Mouse (Mus musculus) Patski (cell line): ENCODE results near the gene Gm853. TPM values are rescaled to one million over a fixed set of nuclear protein-coding genes. Genes with fewer than 3 reads are reported as not detected.

Experiments
- ATAC-seq: fragments of 100-300 bp; one replicate; pipeline ENCODE4 v1.8.0; 2021
- CTCF ChIA-PET: fragments of 350-600 bp; sonication (Branson Sonifier 250); formaldehyde crosslinking; loops from one replicate; lab custom pipeline; 2022; ENCODE audit warnings: inconsistent platforms; lab: Charles Lee
- POLR2A ChIA-PET: fragments of 350-600 bp; sonication (Branson Sonifier 250); formaldehyde crosslinking; loops from one replicate; lab custom pipeline; 2022; ENCODE audit warnings: antibody characterized with exemption, inconsistent platforms; lab: Charles Lee
- DNase-seq: peaks from one replicate; pipeline ENCODE4 v3.0.0-alpha.2; 2011; ENCODE audit warnings: low read depth, low spot score
- H3K27me3 ChIP-seq: fragments of 371-371 bp; one replicate; pipeline ENCODE4 v1.5.1; 2021
- CTCF ChIP-seq: fragments of 100-300 bp; IDR thresholded peaks from one replicate; pipeline ENCODE4 v1.5.1; 2021
- in situ Hi-C: fragments of 300-500 bp; cut with MboI; formaldehyde crosslinking; loops from 3 replicates; pipeline ENCODE4 v1.11.1; 2018; ENCODE audit warnings: low pct_unique_long_range_greater_than_20kb, mixed read lengths
- polyA plus RNA-seq: library from polyadenylated mRNA; unstranded; gene quantifications from one replicate; pipeline ENCODE4 v1.2.3, GENCODE M21; 2021

Gm853 gene
- polyA plus RNA-seq, 1 experiment from 2014 or later = 0.03 TPM

GRCm38 (mm10) chr4:130176156-130176720 lies 46.0 kb downstream of the Gm853 start:
- ChIA-PET POLR2A (no interaction called here), CTCF (interaction anchor here (1.7 kb wide), 1 partner anchor 42 kb away, joined by 4 read pairs; no protein-coding TSS in a partner anchor)
- H3K27me3 ChIP-seq = no peaks in the 10 kb centered on the region
- DNase-seq (no peak), ATAC-seq (no peak)
- in situ Hi-C loops = no loop called here
- no peak for TF ChIP-seq CTCF

- ChIA-PET CTCF (interaction anchor here (1.7 kb wide), 1 partner anchor 41 kb away, joined by 4 read pairs; no protein-coding TSS in a partner anchor), POLR2A (no interaction called here)
- ATAC-seq (peak; percentile 20), DNase-seq (no peak)
- H3K27me3 ChIP-seq = no peaks in the 10 kb centered on the region
- in situ Hi-C loops = no loop called here
- no peak for TF ChIP-seq CTCF
Measured at GRCm38 (mm10) chr4:130175072-130175711, 47.0 kb downstream of the Gm853 start, which contains the start of gene Tinagl1. TSS of gene Tinagl1 (minus strand) at chr4:130175122.

DNA sequence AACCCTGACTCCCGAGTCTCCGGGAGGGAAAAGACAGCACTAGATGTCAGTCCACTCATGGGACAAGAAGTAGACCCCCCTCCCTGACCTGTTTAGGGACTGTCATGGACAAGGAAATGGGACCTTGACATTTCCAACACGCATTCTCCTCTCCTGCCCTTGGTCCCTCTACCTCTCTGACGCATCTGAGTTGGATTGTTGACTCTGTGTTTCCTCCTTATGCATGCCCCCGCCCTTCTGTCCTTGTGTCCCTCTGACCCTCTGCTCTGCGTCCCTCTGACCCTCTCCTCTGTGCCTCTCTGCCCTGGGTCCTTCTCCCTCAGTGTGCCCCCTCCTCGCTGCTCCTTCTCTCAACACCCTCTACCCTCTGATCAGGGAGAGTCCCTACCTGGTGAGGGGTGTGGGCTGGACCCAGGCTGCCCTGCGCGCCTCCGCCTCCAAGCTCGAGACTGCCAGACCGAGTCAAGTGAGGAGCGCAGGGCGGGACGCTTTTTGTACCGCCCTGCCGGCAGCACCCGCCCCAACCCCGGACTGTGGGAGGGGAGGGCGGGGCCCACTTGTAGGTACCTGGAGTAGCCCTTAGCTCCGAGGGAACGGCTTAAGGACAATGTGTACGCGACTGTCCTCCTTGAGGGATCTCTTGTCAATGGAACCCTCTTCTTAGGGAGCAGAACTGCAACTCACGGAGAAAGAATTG lies 47.7 kb downstream of the Gm853 start:
- no peak for TF ChIP-seq CTCF
- ChIA-PET CTCF (no interaction called here), POLR2A (interaction anchor here (1.0 kb wide), 1 partner anchor 13 kb away, joined by 3 read pairs; no protein-coding TSS in a partner anchor)
- in situ Hi-C loops = no loop called here
- DNase-seq (no peak), ATAC-seq (peak; percentile 46)
- H3K27me3 ChIP-seq = no peaks in the 10 kb centered on the region

- TF ChIP-seq CTCF = no peak
- DNase-seq (no peak), ATAC-seq (no peak)
- POLR2A ChIA-PET = interaction anchor here (1.0 kb wide), 1 partner anchor 12 kb away, joined by 3 read pairs; no protein-coding TSS in a partner anchor
- H3K27me3 ChIP-seq = no peaks in the 10 kb centered on the region
- CTCF ChIA-PET = no interaction called here
- in situ Hi-C loops = no loop called here
Measured at GRCm38 (mm10) chr4:130173911-130174311, 48.3 kb downstream of the Gm853 start.

DNA sequence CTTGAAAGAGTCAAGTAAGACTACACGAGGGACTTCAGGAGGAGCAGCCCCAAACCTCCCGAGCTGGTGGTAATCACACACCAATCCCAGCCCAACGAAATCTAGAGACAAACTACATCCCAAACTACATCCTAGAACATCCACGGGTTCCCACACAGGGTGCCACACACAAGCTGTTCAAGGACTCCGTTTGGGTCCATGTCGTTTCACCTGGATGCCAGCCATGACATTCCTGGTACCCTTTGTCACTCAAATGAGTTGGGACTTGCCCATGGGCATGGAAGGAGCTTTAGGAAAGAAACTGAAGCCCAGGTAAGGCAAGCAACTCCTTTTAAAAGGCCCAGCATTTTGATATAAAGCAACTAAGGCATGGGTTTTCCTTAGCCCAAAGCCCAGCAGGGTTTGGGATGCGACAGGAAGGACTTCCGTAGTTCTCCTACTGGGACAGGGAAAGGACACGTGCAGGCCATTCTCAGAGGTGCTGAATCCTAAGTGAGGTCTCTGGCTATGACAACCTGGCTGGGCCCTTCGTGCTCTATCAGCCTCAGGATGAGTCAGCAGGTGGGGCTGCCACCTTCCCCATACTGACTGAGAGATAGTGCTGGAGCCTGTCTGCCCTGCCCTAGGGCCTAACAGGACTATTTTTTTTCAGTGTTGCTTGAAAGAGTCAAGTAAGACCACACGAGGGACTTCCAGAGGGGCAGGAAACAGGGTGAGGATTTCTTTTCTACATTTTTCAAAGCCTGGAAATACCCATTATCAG lies 49.0 kb downstream of the Gm853 start:
- no peak for TF ChIP-seq CTCF
- DNase-seq = no peak
- H3K27me3 ChIP-seq = no peaks in the 10 kb centered on the region
- POLR2A ChIA-PET = interaction anchor here (0.6 to 1.0 kb wide), 2 partner anchors 12 to 388 kb away, joined by 3 to 5 read pairs; no protein-coding TSS in a partner anchor
- CTCF ChIA-PET = interaction anchor here (1.7 kb wide), 1 partner anchor 16 kb away, joined by 6 read pairs; no protein-coding TSS in a partner anchor
- in situ Hi-C loops = no loop called here
- no peak for ATAC-seq

GRCm38 (mm10) chr4:130171951-130172765 lies 50.0 kb downstream of the Gm853 start:
- CTCF ChIA-PET = interaction anchor here (1.5 to 1.7 kb wide), 2 partner anchors 17 kb away, joined by 3 to 6 read pairs; no protein-coding TSS in a partner anchor
- in situ Hi-C loops = no loop called here
- no peaks in the 10 kb centered on the region for H3K27me3 ChIP-seq
- ATAC-seq (no peak), DNase-seq (peak; percentile 76)
- POLR2A ChIA-PET = no interaction called here
- no peak for TF ChIP-seq CTCF

DNA sequence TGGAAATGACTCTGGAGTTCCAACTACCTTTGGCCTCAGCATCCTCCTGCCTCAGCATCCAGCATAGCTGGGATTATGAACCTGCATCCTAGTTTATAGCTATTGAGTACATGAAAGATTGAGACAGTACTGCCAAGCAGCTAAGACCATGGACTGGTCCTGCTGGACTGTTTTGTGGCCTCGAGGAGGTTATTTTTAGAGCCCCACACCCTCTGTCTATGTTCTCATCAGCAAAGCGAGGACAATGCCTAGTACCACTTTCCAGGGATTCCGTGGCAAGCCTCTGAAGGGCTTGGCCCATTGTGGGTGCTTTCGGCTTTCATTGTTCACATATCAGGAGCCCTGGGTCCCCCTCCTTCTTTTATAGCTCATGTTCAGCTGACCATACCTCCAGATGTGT lies 51.8 kb downstream of the Gm853 start:
- CTCF ChIA-PET = interaction anchor here (1.4 to 1.5 kb wide), 2 partner anchors 8 to 19 kb away, joined by 3 to 4 read pairs; no protein-coding TSS in a partner anchor
- in situ Hi-C loops = no loop called here

DNA sequence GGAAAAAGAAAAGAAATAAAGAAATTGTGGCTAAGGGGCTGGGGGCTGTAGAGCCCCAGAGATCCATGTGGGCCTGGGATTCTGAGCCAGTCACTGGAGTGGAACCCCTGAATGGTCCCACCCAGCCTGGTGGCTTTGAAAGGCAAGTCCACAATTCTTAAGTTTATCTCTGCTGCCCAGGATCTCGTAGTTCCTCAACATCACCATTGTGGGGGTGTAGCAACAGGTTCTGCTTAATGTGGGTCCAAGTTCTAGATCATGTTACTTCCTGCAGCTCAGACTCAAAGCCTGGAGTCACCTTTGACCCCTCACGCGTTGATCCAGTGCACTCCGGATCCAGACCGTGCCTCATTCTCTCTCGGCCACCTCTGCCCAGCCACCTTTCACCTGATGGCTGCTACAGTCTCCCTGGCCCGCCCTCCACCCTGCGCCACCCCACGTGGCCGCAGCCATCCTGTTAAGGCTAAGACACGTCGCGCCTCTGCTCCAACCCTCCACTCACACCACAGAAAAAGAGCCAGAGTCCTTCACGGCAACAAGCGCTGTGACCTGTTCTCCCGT lies 52.7 kb downstream of the Gm853 start:
- H3K27me3 ChIP-seq = no peaks in the 10 kb centered on the region
- in situ Hi-C loops = no loop called here
- CTCF ChIA-PET = no interaction called here
- no peak for ATAC-seq
- no peak for DNase-seq
- POLR2A ChIA-PET = interaction anchor here (1.3 kb wide), 1 partner anchor 9 kb away, joined by 4 read pairs; no protein-coding TSS in a partner anchor
- no peak for TF ChIP-seq CTCF

More for the DNA sequence above, 51.8 kb downstream of the Gm853 start:
- DNase-seq = no peak
- ATAC-seq = no peak
- no peak for TF ChIP-seq CTCF
- POLR2A ChIA-PET = interaction anchor here (1.3 kb wide), 1 partner anchor 8 kb away, joined by 4 read pairs; no protein-coding TSS in a partner anchor
- no peaks in the 10 kb centered on the region for H3K27me3 ChIP-seq
